Comparison of ENCODE assay signal across 11 mouse cellular contexts in the genomic region with DNA sequence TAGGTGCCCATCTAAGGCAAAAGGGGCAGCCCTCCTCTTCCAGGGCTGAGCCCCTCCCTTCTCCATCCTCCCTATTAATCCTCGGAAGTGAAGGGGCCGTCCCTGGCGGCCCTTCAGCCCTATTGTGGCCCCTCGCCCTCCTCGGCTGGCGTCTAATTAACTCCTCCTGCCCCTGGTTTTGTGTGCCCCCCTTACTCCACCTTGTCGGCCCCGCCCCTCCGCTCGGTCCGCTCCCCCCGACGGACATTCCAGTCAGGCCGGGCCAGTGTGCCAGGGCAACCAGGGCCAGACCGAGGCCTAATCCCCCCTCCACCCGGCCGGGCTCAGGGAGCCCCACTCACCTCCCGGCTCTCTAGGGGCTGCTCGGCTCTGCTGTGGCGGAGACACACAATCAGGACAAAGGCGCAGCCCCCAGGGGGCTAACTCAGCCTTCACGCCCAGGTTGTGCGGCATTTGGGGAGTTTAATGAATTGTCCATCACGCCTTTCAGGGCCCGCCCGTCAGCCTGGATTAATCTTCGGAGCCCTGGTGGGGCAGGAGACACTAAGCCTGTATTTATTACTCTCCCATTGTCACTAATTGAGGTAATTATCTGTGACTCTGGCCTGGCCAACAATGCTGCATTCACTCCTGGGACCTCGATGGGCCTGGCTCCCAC. TPM values are rescaled to one million over a fixed set of nuclear protein-coding genes. Genes with fewer than 3 reads are reported as not detected.
DNase-seq lines count a peak whose midpoint lies in the region; ATAC-seq and TF ChIP-seq lines count a peak whose summit lies in the region.
"Had no signal": no experiment of that assay in that cellular context is flagged by ENCODE, and none has a peak within 500 bp of the region (broad histone marks: within the 10 kb centered on the region; RNA-seq: fewer than 3 reads in every experiment).

No protein-coding gene starts in this region.

- DNase-seq in embryo, embryonic 11.5 days (ENCODE audit: low read depth, low spot score): peak; percentile 55
- DNase-seq in hindbrain, embryonic 10.5 days (ENCODE audit: low spot score): peak; percentile 92
- DNase-seq in lung, postnatal 36 days: no peak
- no peak for DNase-seq in lung, postnatal 10 days
- no peak for DNase-seq in thymus, adult 18-20 months
- DNase-seq: thymus, adult 2 months had no signal

- H3K9ac ChIP-seq in midbrain, embryonic 12.5 days (replicated peaks): no peak overlapping the region

- peak overlapping the region; percentile 62 for H3K4me3 ChIP-seq in E14TG2a.4 (replicated peaks; ENCODE audit: low read length)
- peak overlapping the region; percentile 27 for H3K4me3 ChIP-seq in hindbrain, embryonic 10.5 days
- peak overlapping the region; percentile 4 for H3K4me3 ChIP-seq in midbrain, embryonic 12.5 days

- H3K27me3 ChIP-seq in E14TG2a.4 (ENCODE audit: insufficient read depth, low read length): peaks cover 97% of the 10 kb centered on the region
- H3K27me3 ChIP-seq in hindbrain, embryonic 10.5 days (ENCODE audit: insufficient read depth, poor library complexity, severe bottlenecking): peaks cover 100% of the 10 kb centered on the region
- H3K27me3 ChIP-seq in midbrain, embryonic 12.5 days: peaks cover 100% of the 10 kb centered on the region

- no peaks in the 10 kb centered on the region for H3K9me3 ChIP-seq in E14TG2a.4 (ENCODE audit: low read length)
- H3K9me3 ChIP-seq in hindbrain, embryonic 10.5 days: no peaks in the 10 kb centered on the region
- no peaks in the 10 kb centered on the region for H3K9me3 ChIP-seq in midbrain, embryonic 12.5 days

- TF ChIP-seq CTCF in E14TG2a.4 (conservative IDR thresholded peaks at IDR 0.05; ENCODE audit: low read length): no peak

- H3K4me2 ChIP-seq in midbrain, embryonic 12.5 days (replicated peaks): peak overlapping the region; percentile 27

- no peaks in the 10 kb centered on the region for H3K36me3 ChIP-seq in E14TG2a.4 (ENCODE audit: insufficient read depth, low read length)
- H3K36me3 ChIP-seq in hindbrain, embryonic 10.5 days: no peaks in the 10 kb centered on the region
- no peaks in the 10 kb centered on the region for H3K36me3 ChIP-seq in midbrain, embryonic 12.5 days

- ATAC-seq in midbrain, embryonic 12.5 days (ENCODE audit: low FRiP score, low read depth): peak; percentile 96
- ATAC-seq in cerebellum, adult (ENCODE audit: insufficient number of reproducible peaks, low FRiP score, low TSS enrichment): no peak

- peak overlapping the region; percentile 68; the same call in 1 of the 2 replicates for H3K27ac ChIP-seq in hindbrain, embryonic 10.5 days
- H3K27ac ChIP-seq in midbrain, embryonic 12.5 days (replicated peaks): 0 out of 2 replicates have a peak overlapping the region, but pooled peaks have one; percentile 25

- H3K4me1 ChIP-seq in E14TG2a.4 (replicated peaks; ENCODE audit: low read depth, low read length): peaks cover 33% of the 10 kb centered on the region
- H3K4me1 ChIP-seq in hindbrain, embryonic 10.5 days (replicated peaks): peaks cover 68% of the 10 kb centered on the region
- peaks cover 34% of the 10 kb centered on the region for H3K4me1 ChIP-seq in midbrain, embryonic 12.5 days

- WGBS in hindbrain, embryonic 10.5 days: 2% methylated on average over 28 of the region's 28 CpGs
- WGBS in midbrain, embryonic 12.5 days: under 1% methylated on average over 28 of the region's 28 CpGs

RNA-seq across cellular contexts. Expression of a gene that starts 8.3 kb away (rescaled TPM):
- 13.7 and 13.8 TPM in 2 replicates for polyA plus RNA-seq in hindbrain, embryonic 10.5 days (2016; fragmentation: Nextera tagmentation; extraction: Ambion mirVana)
- 8.7 and 13.1 TPM in 2 replicates for polyA plus RNA-seq in midbrain, embryonic 12.5 days (2016; fragmentation: Nextera tagmentation; extraction: Ambion mirVana)
- polyA plus RNA-seq: kidney, embryonic 14.5 days; lung, embryonic 16.5 days had no signal

RNA-seq across cellular contexts. Expression of a gene that starts 11.3 kb away (rescaled TPM):
- polyA plus RNA-seq in hindbrain, embryonic 10.5 days (2016; fragmentation: Nextera tagmentation; extraction: Ambion mirVana): 0.21 and 0.56 TPM in 2 replicates
- polyA plus RNA-seq in midbrain, embryonic 12.5 days (2016; fragmentation: Nextera tagmentation; extraction: Ambion mirVana): 0.61 and 1.3 TPM in 2 replicates
- polyA plus RNA-seq: lung, embryonic 16.5 days had no signal

RNA-seq across cellular contexts. Expression of a gene that starts 20.0 kb away (rescaled TPM):
- polyA plus RNA-seq in hindbrain, embryonic 10.5 days (2016; fragmentation: Nextera tagmentation; extraction: Ambion mirVana): 0.21 and 0.44 TPM in 2 replicates
- polyA plus RNA-seq in midbrain, embryonic 12.5 days (2016; fragmentation: Nextera tagmentation; extraction: Ambion mirVana): 0.14 and 0.34 TPM in 2 replicates
- polyA plus RNA-seq: kidney, embryonic 14.5 days had no signal

RNA-seq across cellular contexts. Expression of a gene that starts 33.4 kb away (rescaled TPM):
- 88.7 and 89.0 TPM in 2 replicates for polyA plus RNA-seq in hindbrain, embryonic 10.5 days (2016; fragmentation: Nextera tagmentation; extraction: Ambion mirVana)
- polyA plus RNA-seq in midbrain, embryonic 12.5 days (2016; fragmentation: Nextera tagmentation; extraction: Ambion mirVana): 83.1 and 85.9 TPM in 2 replicates

RNA-seq across cellular contexts. Expression of a gene that starts 35.0 kb away (rescaled TPM):
- polyA plus RNA-seq in hindbrain, embryonic 10.5 days (2016; fragmentation: Nextera tagmentation; extraction: Ambion mirVana): 42.6 and 45.1 TPM in 2 replicates
- 56.0 and 64.4 TPM in 2 replicates for polyA plus RNA-seq in midbrain, embryonic 12.5 days (2016; fragmentation: Nextera tagmentation; extraction: Ambion mirVana)

Comparison
In these comparisons a context has a peak if more than half of its experiments do, and no peak if none do; other contexts are left out.
1. H3K4me3 ChIP-seq: peak in every context shown above with its lines; median percentile 62 in E14TG2a.4; 27 in hindbrain, embryonic 10.5 days; 4 in midbrain, embryonic 12.5 days.
2. DNase-seq: peak in embryo, embryonic 11.5 days (single experiment) and hindbrain, embryonic 10.5 days (single experiment); none in lung, postnatal 36 days (single experiment), lung, postnatal 10 days (single experiment) and thymus, adult 18-20 months (0 of 2).